Mouse (Mus musculus): ENCODE results near the gene Tbc1d22a.

DNA sequence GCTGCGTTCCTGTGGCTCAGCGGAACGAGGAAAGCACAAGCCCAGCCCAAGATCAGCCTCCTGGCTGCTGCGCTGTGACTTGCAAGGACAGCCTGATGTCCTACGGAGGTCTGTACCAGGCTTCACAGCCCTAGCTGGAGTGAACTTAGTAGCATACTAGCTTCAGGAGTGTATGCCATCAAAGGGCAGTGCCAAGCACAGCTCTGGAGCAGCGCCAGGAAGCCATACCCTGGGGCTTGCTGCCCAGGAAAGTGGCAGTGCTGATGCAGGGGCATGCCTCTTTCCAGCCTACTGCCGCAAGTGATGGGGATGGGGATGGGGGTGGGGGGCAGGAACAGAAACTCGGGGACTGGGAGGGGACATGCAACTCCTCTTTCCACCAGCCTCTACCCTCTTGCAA lies 248.4 kb downstream of the Tbc1d22a start:
- TF ChIP-seq EP300 (optimal IDR thresholded peaks at IDR 0.05): no peak
- no peak for TF ChIP-seq CTCF (IDR thresholded peaks at IDR 0.05; ENCODE audit: low read depth)
